ENCODE assay signal across 22 mouse cellular contexts in genomic region chr15:79755176-79755575, GRCm38 (mm10). TPM values are rescaled to one million over a fixed set of nuclear protein-coding genes. Genes with fewer than 3 reads are reported as not detected.
"Had no signal": no experiment of that assay in that cellular context is flagged by ENCODE, and none has a peak within 500 bp of the region (broad histone marks: within the 10 kb centered on the region; RNA-seq: fewer than 3 reads in every experiment).

No protein-coding gene starts in this region.

- ATAC-seq: liver, postnatal 0 days; lung, postnatal 0 days; midbrain, embryonic 15.5 days had no signal

- H3K27ac ChIP-seq: liver, embryonic 13.5 days; liver, embryonic 15.5 days; lung, embryonic 15.5 days; macrophage; midbrain, embryonic 12.5 days; midbrain, embryonic 15.5 days; neural tube, embryonic 13.5 days; neural tube, embryonic 15.5 days had no signal

- H3K27me3 ChIP-seq: liver, embryonic 13.5 days; liver, embryonic 15.5 days; lung, embryonic 15.5 days; midbrain, embryonic 12.5 days; midbrain, embryonic 15.5 days; neural tube, embryonic 13.5 days; neural tube, embryonic 15.5 days had no signal

- H3K4me1 ChIP-seq: lung, embryonic 15.5 days had no signal

- H3K36me3 ChIP-seq: liver, embryonic 13.5 days; liver, embryonic 15.5 days; lung, embryonic 15.5 days; midbrain, embryonic 12.5 days; midbrain, embryonic 15.5 days; neural tube, embryonic 13.5 days had no signal

- H3K9me3 ChIP-seq: liver, embryonic 13.5 days; liver, embryonic 15.5 days; lung, embryonic 15.5 days; midbrain, embryonic 12.5 days; midbrain, embryonic 15.5 days; neural tube, embryonic 13.5 days; neural tube, embryonic 15.5 days had no signal

- H3K4me3 ChIP-seq: liver, embryonic 13.5 days; liver, embryonic 15.5 days; lung, embryonic 15.5 days; midbrain, embryonic 12.5 days; midbrain, embryonic 15.5 days; neural tube, embryonic 13.5 days; neural tube, embryonic 15.5 days had no signal

- DNase-seq: liver, embryonic 13.5 days; liver, postnatal 0 days; lung, adult 2 months; lung, postnatal 14 days; lung, postnatal 36 days; retina, postnatal 1 day; right cerebral cortex, adult 18-20 months; right cerebral cortex, postnatal 25 days; right cerebral cortex, postnatal 4 days; spleen, adult 18-20 months; thymus, adult 18-20 months; thymus, postnatal 14 days; thymus, postnatal 36 days had no signal

- H3K4me2 ChIP-seq: liver, embryonic 13.5 days; liver, embryonic 15.5 days; lung, embryonic 15.5 days; midbrain, embryonic 12.5 days; midbrain, embryonic 15.5 days; neural tube, embryonic 13.5 days; neural tube, embryonic 15.5 days had no signal

RNA-seq across cellular contexts. Expression of gene Nptxr, which starts 49.4 kb away (rescaled TPM):
- total RNA-seq: monocyte, adult 5-6 weeks had no signal
